In genomic region chr11:82339921-82340401, GRCm38 (mm10) we compare ENCODE assay signal across 11 mouse cellular contexts. TPM values are rescaled to one million over a fixed set of nuclear protein-coding genes. Genes with fewer than 3 reads are reported as not detected.
DNase-seq lines count a peak whose midpoint lies in the region; ATAC-seq and TF ChIP-seq lines count a peak whose summit lies in the region.
"Had no signal": no experiment of that assay in that cellular context is flagged by ENCODE, and none has a peak within 500 bp of the region (broad histone marks: within the 10 kb centered on the region; RNA-seq: fewer than 3 reads in every experiment).

No protein-coding gene starts in this region.

- H3K9me3 ChIP-seq in liver, postnatal 0 days (ENCODE audit: low read length) = no peaks in the 10 kb centered on the region
- H3K9me3 ChIP-seq: limb, embryonic 12.5 days had no signal

- peak; percentile 1 for DNase-seq in cerebellum, adult 8-10 months
- no peak for DNase-seq in cerebellum, adult 9-10 months
- DNase-seq in heart, adult 8-10 months (ENCODE audit: low spot score) = peak; percentile 24
- DNase-seq in kidney, adult 11 months = peak; percentile 39
- peak; percentile 18 for DNase-seq in liver, postnatal 0 days
- no peak for DNase-seq in thymus, postnatal 10 days (ENCODE audit: low spot score in 2 of 2)
- no peak for DNase-seq in left cerebral cortex, postnatal 14 days (ENCODE audit: low spot score in 2 of 2)

- H3K4me2 ChIP-seq in liver, postnatal 0 days (ENCODE audit: low read depth, low read length) = no peak overlapping the region
- H3K4me2 ChIP-seq: limb, embryonic 12.5 days had no signal

- H3K4me3 ChIP-seq in liver, postnatal 0 days (ENCODE audit: low read depth, low read length) = no peak overlapping the region
- H3K4me3 ChIP-seq: erythroblast, embryonic 14.5 days; limb, embryonic 12.5 days had no signal

- no peaks in the 10 kb centered on the region for H3K27me3 ChIP-seq in liver, postnatal 0 days (ENCODE audit: insufficient read depth, low read length)
- H3K27me3 ChIP-seq: limb, embryonic 12.5 days had no signal

- H3K36me3 ChIP-seq in liver, postnatal 0 days (replicated peaks; ENCODE audit: insufficient read depth, low read length) = no peaks in the 10 kb centered on the region
- H3K36me3 ChIP-seq: limb, embryonic 12.5 days had no signal

- peak; percentile 70 for ATAC-seq in liver, postnatal 0 days
- no peak for ATAC-seq in granulocyte monocyte progenitor cell, adult 5-6 weeks (replicated peaks; ENCODE audit: poor library complexity, severe bottlenecking)

- no peak for TF ChIP-seq CTCF in liver, postnatal 0 days (IDR thresholded peaks at IDR 0.05; ENCODE audit: low read depth)

- 19% methylated on average over 7 of the region's 7 CpGs for WGBS in liver, postnatal 0 days (ENCODE audit: insufficient replicate concordance)

- H3K9ac ChIP-seq in liver, postnatal 0 days (replicated peaks) = no peak overlapping the region
- H3K9ac ChIP-seq: limb, embryonic 12.5 days had no signal

- intact Hi-C loops in left cerebral cortex, postnatal 14 days (cut with DNase I) = no loop called here

- TF ChIP-seq EP300 in liver, postnatal 0 days (IDR thresholded peaks at IDR 0.05; ENCODE audit: low read depth) = peak; percentile 34; the same call in 1 of the 2 replicates

- no peak overlapping the region for H3K27ac ChIP-seq in liver, postnatal 0 days (ENCODE audit: low read depth)
- H3K27ac ChIP-seq: limb, embryonic 12.5 days had no signal

- 0 out of 2 replicates have a peak, but pooled peaks cover 2% of the 10 kb centered on the region for H3K4me1 ChIP-seq in liver, postnatal 0 days (ENCODE audit: insufficient read depth)

RNA-seq across cellular contexts. Expression of gene Ccl1, which starts 34.5 kb away (rescaled TPM):
- total RNA-seq in heart, adult 8-10 months (2022) = not detected
- not detected in 2 replicates for polyA plus RNA-seq in liver, postnatal 0 days (2015; fragmentation: Nextera tagmentation; extraction: Ambion mirVana)
- total RNA-seq in granulocyte monocyte progenitor cell, adult 5-6 weeks (2014; fragmentation: Nextera tagmentation) = not detected in 2 replicates
- total RNA-seq in granulocyte monocyte progenitor cell, adult 5-6 weeks (2017) = not detected in 2 replicates
- not detected for total RNA-seq in left cerebral cortex, postnatal 14 days (2021)
- polyA plus RNA-seq: erythroblast, embryonic 14.5 days; limb, embryonic 12.5 days; spleen, adult 2 months had no signal

RNA-seq across cellular contexts. Expression of gene Tmem132e, which starts 48.7 kb away (rescaled TPM):
- 1 to 10 TPM in 1 of 4 experiments, under 1 TPM in 3; 0.22 to 1.1 (median 0.46) TPM for total RNA-seq in heart, adult 8-10 months (2022)
- 0.40 TPM in 2 replicates for polyA plus RNA-seq in liver, postnatal 0 days (2015; fragmentation: Nextera tagmentation; extraction: Ambion mirVana)
- total RNA-seq in granulocyte monocyte progenitor cell, adult 5-6 weeks (2014; fragmentation: Nextera tagmentation) = not detected in 2 replicates
- not detected in 2 replicates for total RNA-seq in granulocyte monocyte progenitor cell, adult 5-6 weeks (2017)
- 10 to 100 TPM; 14.7 to 21.9 TPM for total RNA-seq in left cerebral cortex, postnatal 14 days (2021)
- polyA plus RNA-seq: erythroblast, embryonic 14.5 days had no signal

Comparison
In these comparisons a context has a peak if more than half of its experiments do, and no peak if none do; other contexts are left out.
1. DNase-seq: peak in cerebellum, adult 8-10 months (single experiment), heart, adult 8-10 months (single experiment), kidney, adult 11 months (single experiment) and liver, postnatal 0 days (single experiment); none in cerebellum, adult 9-10 months (single experiment), thymus, postnatal 10 days (0 of 2) and left cerebral cortex, postnatal 14 days (0 of 2).
2. RNA of gene Tmem132e, which starts 48.7 kb away (total RNA-seq): 14.7 to 21.9 TPM in left cerebral cortex, postnatal 14 days; 0.22 to 1.1 TPM in heart, adult 8-10 months and not detected in granulocyte monocyte progenitor cell, adult 5-6 weeks; every median in the first group is over 4 times any median in the second.